7 mouse cellular contexts compared by ENCODE assay signal in the genomic region with DNA sequence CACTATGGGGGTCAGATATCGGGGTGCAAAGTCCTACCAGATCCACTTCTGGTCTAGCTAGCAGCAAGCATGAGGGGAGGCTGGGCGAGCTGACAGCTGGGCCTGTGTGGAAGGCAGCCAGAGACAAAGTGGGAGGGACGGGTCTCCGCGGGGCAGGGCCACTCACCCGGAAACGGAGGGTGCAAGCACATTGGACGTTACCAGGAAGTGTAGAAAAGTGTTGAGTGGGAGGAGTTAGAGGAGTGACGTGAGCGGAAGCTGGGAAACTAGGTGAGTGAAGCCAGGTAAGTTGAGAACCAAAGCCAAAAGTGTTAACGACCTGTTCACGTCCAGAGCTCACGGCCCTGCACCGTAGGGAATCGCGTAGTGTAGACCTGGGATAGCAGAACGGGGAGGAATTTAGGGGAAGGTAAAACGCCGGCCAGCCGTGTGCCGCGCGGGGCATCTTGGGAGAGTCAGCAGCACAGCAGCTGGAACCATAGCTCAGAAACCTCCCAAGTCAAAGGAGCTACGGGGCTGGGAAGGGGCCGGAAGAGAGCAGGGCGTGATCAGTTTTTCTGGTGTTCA. TPM values are rescaled to one million over a fixed set of nuclear protein-coding genes. Genes with fewer than 3 reads are reported as not detected.
DNase-seq lines count a peak whose midpoint lies in the region; ATAC-seq lines count a peak whose summit lies in the region.

A gene (plus strand): TSS at position 237 of the 567 bp plus-strand sequence.

- H3K4me3 ChIP-seq in embryonic facial prominence, embryonic 11.5 days (ENCODE audit: low read depth, low read length), result peak within 1 kb of the TSS; percentile 60
- H3K4me3 ChIP-seq in limb, embryonic 10.5 days, result peak within 1 kb of the TSS; percentile 63
- H3K4me3 ChIP-seq in midbrain, embryonic 13.5 days (replicated peaks), result peak within 1 kb of the TSS; percentile 56

- H3K36me3 ChIP-seq in embryonic facial prominence, embryonic 11.5 days (replicated peaks; ENCODE audit: control insufficient read depth, insufficient read depth, low read depth, low read length), result no peaks in the 10 kb centered on the region
- 0 out of 2 replicates have a peak, but pooled peaks cover 8% of the 10 kb centered on the region for H3K36me3 ChIP-seq in limb, embryonic 10.5 days
- H3K36me3 ChIP-seq in midbrain, embryonic 13.5 days, result no peaks in the 10 kb centered on the region; the same call in 1 of the 2 replicates

- peak; percentile 100 for ATAC-seq in embryonic facial prominence, embryonic 11.5 days (replicated peaks; ENCODE audit: insufficient number of reproducible peaks, low FRiP score, low TSS enrichment, low read depth)
- peak; percentile 98 for ATAC-seq in granulocyte monocyte progenitor cell, adult 5-6 weeks (replicated peaks; ENCODE audit: poor library complexity, severe bottlenecking)
- peak; percentile 99 for ATAC-seq in midbrain, embryonic 13.5 days

- H3K4me2 ChIP-seq in embryonic facial prominence, embryonic 11.5 days (ENCODE audit: low read depth, low read length), result peak within 1 kb of the TSS; percentile 68
- H3K4me2 ChIP-seq in midbrain, embryonic 13.5 days (replicated peaks), result peak within 1 kb of the TSS; percentile 61

- no peak within 1 kb of the TSS for H3K27ac ChIP-seq in embryonic facial prominence, embryonic 11.5 days (replicated peaks; ENCODE audit: low read depth, low read length)
- peak within 1 kb of the TSS; percentile 87 for H3K27ac ChIP-seq in limb, embryonic 10.5 days
- H3K27ac ChIP-seq in midbrain, embryonic 13.5 days, result peak within 1 kb of the TSS; percentile 80

- H3K9me3 ChIP-seq in embryonic facial prominence, embryonic 11.5 days (replicated peaks; ENCODE audit: control insufficient read depth, low read length), result no peaks in the 10 kb centered on the region
- H3K9me3 ChIP-seq in limb, embryonic 10.5 days (replicated peaks), result no peaks in the 10 kb centered on the region
- H3K9me3 ChIP-seq in midbrain, embryonic 13.5 days, result no peaks in the 10 kb centered on the region

- peak; percentile 96 for DNase-seq in adrenal gland, postnatal 14 days
- peak; percentile 90 for DNase-seq in embryonic facial prominence, embryonic 11.5 days (ENCODE audit: low spot score)
- DNase-seq in kidney, adult 11 months, result peak; percentile 97
- DNase-seq in limb, embryonic 10.5 days (ENCODE audit: low spot score), result peak; percentile 86
- peak; percentile 87 for DNase-seq in spleen, adult 12 weeks (ENCODE audit: low spot score)

- no peaks in the 10 kb centered on the region for H3K27me3 ChIP-seq in embryonic facial prominence, embryonic 11.5 days (ENCODE audit: control insufficient read depth, insufficient read depth, low read length)
- no peaks in the 10 kb centered on the region for H3K27me3 ChIP-seq in limb, embryonic 10.5 days (ENCODE audit: low read depth, poor library complexity, severe bottlenecking)
- H3K27me3 ChIP-seq in midbrain, embryonic 13.5 days, result no peaks in the 10 kb centered on the region

- peak within 1 kb of the TSS; percentile 58 for H3K9ac ChIP-seq in embryonic facial prominence, embryonic 11.5 days (replicated peaks; ENCODE audit: low read length)
- peak within 1 kb of the TSS; percentile 60 for H3K9ac ChIP-seq in midbrain, embryonic 13.5 days (replicated peaks)

- under 1% methylated on average over 26 of the region's 26 CpGs for WGBS in embryonic facial prominence, embryonic 11.5 days
- WGBS in limb, embryonic 10.5 days, result under 1% methylated on average over 26 of the region's 26 CpGs
- WGBS in midbrain, embryonic 13.5 days, result under 1% methylated on average over 26 of the region's 26 CpGs

- no peaks in the 10 kb centered on the region for H3K4me1 ChIP-seq in embryonic facial prominence, embryonic 11.5 days (ENCODE audit: control insufficient read depth, insufficient read depth, low read length)
- H3K4me1 ChIP-seq in limb, embryonic 10.5 days, result peaks cover 7% of the 10 kb centered on the region
- peaks cover 14% of the 10 kb centered on the region for H3K4me1 ChIP-seq in midbrain, embryonic 13.5 days (replicated peaks)

RNA-seq across cellular contexts. Expression of the gene that starts here (rescaled TPM):
- 7.1 and 8.5 TPM in 2 replicates for total RNA-seq in adrenal gland, postnatal 14 days (2021)
- 18.1 and 20.2 TPM in 2 replicates for polyA plus RNA-seq in embryonic facial prominence, embryonic 11.5 days (2014; fragmentation: Nextera tagmentation; extraction: Ambion mirVana)
- total RNA-seq in granulocyte monocyte progenitor cell, adult 5-6 weeks (2014; fragmentation: Nextera tagmentation), result 5.7 and 14.4 TPM in 2 replicates
- total RNA-seq in granulocyte monocyte progenitor cell, adult 5-6 weeks (2017), result 10.9 and 12.5 TPM in 2 replicates
- polyA plus RNA-seq in limb, embryonic 10.5 days (2016; fragmentation: Nextera tagmentation; extraction: Ambion mirVana), result 12.7 and 15.6 TPM in 2 replicates
- polyA plus RNA-seq in midbrain, embryonic 13.5 days (2015; fragmentation: Nextera tagmentation; extraction: Ambion mirVana), result 16.1 and 16.4 TPM in 2 replicates
